Mouse (Mus musculus): ENCODE measurements around the gene Atg10. TPM values are rescaled to one million over a fixed set of nuclear protein-coding genes. Genes with fewer than 3 reads are reported as not detected.

Atg10 gene
- polyA plus RNA-seq, 1 experiment from 2014 or later = 16.2 TPM

DNA sequence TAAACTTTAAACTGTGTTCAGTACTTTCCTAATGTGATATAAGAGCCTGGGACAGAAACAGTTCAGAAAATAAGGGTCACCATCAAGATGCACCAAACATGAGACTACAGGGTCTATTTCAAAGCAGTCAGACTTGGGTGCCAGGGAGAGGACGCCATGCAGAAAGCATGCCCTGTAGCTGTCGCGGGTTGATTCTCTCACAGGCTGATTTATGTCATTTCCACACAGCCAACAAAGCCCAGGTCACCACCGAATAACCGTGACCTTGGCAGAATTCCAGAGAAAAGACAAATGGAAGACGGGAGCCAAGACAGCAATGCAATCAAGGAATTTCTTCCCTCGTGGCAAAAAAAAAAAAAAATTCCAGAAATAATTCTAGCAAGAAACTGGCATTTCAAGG lies 94.7 kb downstream of the Atg10 start:
- no peak for ATAC-seq (ENCODE audit: low FRiP score, low TSS enrichment)
- WGBS = 20% methylated on average over 7 of the region's 7 CpGs
- TF ChIP-seq CTCF (IDR thresholded peaks at IDR 0.05; ENCODE audit: low read depth) = no peak
- Histone ChIP-seq H3K4me1 (replicated peaks; ENCODE audit: control insufficient read depth, insufficient read depth) (no peaks in the 10 kb centered on the region), H3K4me2 (replicated peaks; ENCODE audit: low read depth) (no peak overlapping the region), H3K9me3 (ENCODE audit: control insufficient read depth, low read length) (no peaks in the 10 kb centered on the region), H3K4me3 (ENCODE audit: low read depth, low read length) (no peak overlapping the region), H3K9ac (ENCODE audit: low read length) (no peak overlapping the region), H3K27ac (replicated peaks) (no peak overlapping the region), H3K36me3 (ENCODE audit: control insufficient read depth, insufficient read depth, low read length) (no peaks in the 10 kb centered on the region), H3K27me3 (ENCODE audit: control insufficient read depth, insufficient read depth, low read length) (no peaks in the 10 kb centered on the region)
- DNase-seq (ENCODE audit: low spot score) = no peak

DNA sequence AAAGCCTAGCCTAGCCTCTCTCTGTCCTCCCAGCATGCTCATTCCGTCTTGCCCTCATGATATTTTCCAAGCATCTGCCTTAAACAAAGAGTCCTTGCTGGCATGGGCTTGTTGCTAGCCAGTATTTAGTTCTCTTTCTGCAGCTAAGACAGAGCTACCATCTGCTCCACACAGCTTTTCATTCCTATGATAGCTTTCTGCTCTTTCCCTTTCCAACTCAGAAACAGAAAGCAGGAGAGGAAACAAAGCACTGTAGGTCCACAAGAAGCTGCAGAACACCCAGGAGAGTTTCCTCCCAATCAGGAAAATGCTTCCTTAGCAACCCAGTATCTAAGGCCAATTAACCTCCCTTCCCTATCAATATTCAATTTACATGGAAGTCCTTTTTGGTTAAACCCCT lies 95.2 kb downstream of the Atg10 start:
- Histone ChIP-seq H3K9me3 (ENCODE audit: control insufficient read depth, low read length) (no peaks in the 10 kb centered on the region), H3K9ac (ENCODE audit: low read length) (no peak overlapping the region), H3K4me3 (ENCODE audit: low read depth, low read length) (no peak overlapping the region), H3K4me2 (replicated peaks; ENCODE audit: low read depth) (no peak overlapping the region), H3K4me1 (replicated peaks; ENCODE audit: control insufficient read depth, insufficient read depth) (no peaks in the 10 kb centered on the region), H3K36me3 (ENCODE audit: control insufficient read depth, insufficient read depth, low read length) (no peaks in the 10 kb centered on the region), H3K27me3 (ENCODE audit: control insufficient read depth, insufficient read depth, low read length) (no peaks in the 10 kb centered on the region), H3K27ac (replicated peaks) (no peak overlapping the region)
- TF ChIP-seq EP300 (optimal IDR thresholded peaks at IDR 0.05) (no peak), CTCF (IDR thresholded peaks at IDR 0.05; ENCODE audit: low read depth) (no peak)
- 51% methylated on average over 1 of the region's 1 CpGs for WGBS
- no peak for DNase-seq (ENCODE audit: low spot score)
- ATAC-seq (ENCODE audit: low FRiP score, low TSS enrichment) = no peak

DNA sequence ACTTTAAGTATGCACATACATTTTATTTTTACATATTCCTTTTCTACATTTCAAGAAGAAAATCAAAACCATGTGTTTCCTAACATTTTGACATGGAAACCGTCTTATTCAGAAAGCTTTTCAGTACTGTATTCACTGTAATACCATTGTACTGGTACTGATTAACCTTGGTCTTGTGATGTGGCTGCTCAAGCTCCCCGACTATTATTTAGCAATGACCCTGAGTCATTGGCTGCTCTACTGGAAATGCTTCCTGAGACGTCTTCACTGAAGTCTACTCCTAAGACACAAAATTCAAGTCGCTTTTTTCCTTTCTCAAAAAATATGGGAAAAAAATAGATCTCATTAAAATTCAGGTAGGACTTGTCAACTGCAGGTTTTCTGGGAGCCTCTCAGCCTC lies 105.6 kb downstream of the Atg10 start:
- ATAC-seq (ENCODE audit: low FRiP score, low TSS enrichment) = no peak
- Histone ChIP-seq H3K4me2 (replicated peaks; ENCODE audit: low read depth) (no peak overlapping the region), H3K27ac (replicated peaks) (no peak overlapping the region), H3K4me1 (replicated peaks; ENCODE audit: control insufficient read depth, insufficient read depth) (no peaks in the 10 kb centered on the region), H3K4me3 (ENCODE audit: low read depth, low read length) (no peak overlapping the region), H3K27me3 (ENCODE audit: control insufficient read depth, insufficient read depth, low read length) (no peaks in the 10 kb centered on the region), H3K36me3 (ENCODE audit: control insufficient read depth, insufficient read depth, low read length) (no peaks in the 10 kb centered on the region), H3K9me3 (ENCODE audit: control insufficient read depth, low read length) (no peaks in the 10 kb centered on the region), H3K9ac (ENCODE audit: low read length) (no peak overlapping the region)
- 82% methylated on average over 4 of the region's 4 CpGs for whole genome bisulfite sequencing
- no peak for TF ChIP-seq CTCF (IDR thresholded peaks at IDR 0.05; ENCODE audit: low read depth)
- no peak for TF ChIP-seq EP300 (optimal IDR thresholded peaks at IDR 0.05)
- DNase-seq (ENCODE audit: low spot score) = no peak

DNA sequence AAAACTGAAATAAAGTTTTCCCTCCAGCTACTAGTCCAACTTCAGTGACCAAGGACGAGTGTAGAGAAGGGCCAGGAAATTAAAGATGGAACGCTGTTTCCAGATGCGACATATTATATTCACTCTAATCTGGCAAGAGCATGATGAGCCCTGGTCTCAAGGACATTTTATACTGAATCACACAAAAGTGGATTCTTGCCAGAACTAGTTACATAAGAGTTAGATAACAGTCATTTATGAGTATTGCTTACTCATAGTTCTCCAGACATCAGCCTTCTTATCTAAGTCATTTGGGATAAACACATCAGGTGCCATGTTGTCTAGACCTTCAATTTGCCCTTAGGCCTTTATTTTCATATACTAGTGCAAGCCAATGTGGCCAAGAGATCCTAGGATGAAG lies 108.9 kb downstream of the Atg10 start:
- no peak overlapping the region for H3K27ac ChIP-seq (replicated peaks)
- H3K4me1 ChIP-seq (replicated peaks; ENCODE audit: control insufficient read depth, insufficient read depth) = no peaks in the 10 kb centered on the region
- no peak for DNase-seq (ENCODE audit: low spot score)
- TF ChIP-seq CTCF (IDR thresholded peaks at IDR 0.05; ENCODE audit: low read depth) (no peak), EP300 (optimal IDR thresholded peaks at IDR 0.05) (no peak)
- no peak overlapping the region for H3K4me3 ChIP-seq (ENCODE audit: low read depth, low read length)
- no peaks in the 10 kb centered on the region for H3K36me3 ChIP-seq (ENCODE audit: control insufficient read depth, insufficient read depth, low read length)
- H3K9me3 ChIP-seq (ENCODE audit: control insufficient read depth, low read length) = no peaks in the 10 kb centered on the region
- no peak overlapping the region for H3K9ac ChIP-seq (ENCODE audit: low read length)
- 82% methylated on average over 3 of the region's 3 CpGs for WGBS
- no peak overlapping the region for H3K4me2 ChIP-seq (replicated peaks; ENCODE audit: low read depth)
- ATAC-seq (ENCODE audit: low FRiP score, low TSS enrichment) = no peak
- no peaks in the 10 kb centered on the region for H3K27me3 ChIP-seq (ENCODE audit: control insufficient read depth, insufficient read depth, low read length)

DNA sequence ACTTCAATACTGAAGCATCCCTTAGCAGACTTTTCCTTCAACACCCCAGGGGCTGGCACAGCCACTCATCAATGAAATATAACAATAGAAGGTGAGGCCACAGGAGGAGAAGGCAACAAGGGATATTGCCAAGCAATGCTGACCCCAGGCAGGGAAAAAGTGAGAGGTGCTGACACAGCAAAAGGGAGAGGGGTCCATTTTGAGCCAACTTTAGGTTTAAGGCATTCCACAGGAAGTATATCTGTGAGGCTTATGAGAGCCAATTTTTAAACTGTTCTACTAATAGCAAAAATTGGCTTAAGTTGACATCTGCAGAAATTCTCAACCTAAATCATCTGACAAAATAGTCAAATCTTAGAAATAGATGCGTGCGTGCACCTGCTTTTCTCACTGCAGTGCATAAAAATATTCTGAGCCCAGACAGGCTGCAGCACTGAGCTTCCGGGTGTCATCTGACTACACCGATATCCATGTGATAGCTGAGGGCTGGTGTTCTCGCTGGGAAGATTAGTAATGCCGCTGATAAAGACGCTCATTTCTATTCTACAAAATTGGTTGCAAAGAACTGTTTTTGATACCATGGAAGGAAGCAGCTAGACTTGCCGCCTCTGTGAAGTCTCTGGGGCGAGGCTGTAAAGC lies 116.3 kb downstream of the Atg10 start:
- H3K9ac ChIP-seq (ENCODE audit: low read length) = no peak overlapping the region
- ATAC-seq (ENCODE audit: low FRiP score, low TSS enrichment) = no peak
- TF ChIP-seq EP300 (optimal IDR thresholded peaks at IDR 0.05) (no peak), CTCF (IDR thresholded peaks at IDR 0.05; ENCODE audit: low read depth) (no peak)
- no peaks in the 10 kb centered on the region for H3K27me3 ChIP-seq (ENCODE audit: control insufficient read depth, insufficient read depth, low read length)
- no peak overlapping the region for H3K27ac ChIP-seq (replicated peaks)
- WGBS = 89% methylated on average over 9 of the region's 9 CpGs
- no peak overlapping the region for H3K4me2 ChIP-seq (replicated peaks; ENCODE audit: low read depth)
- H3K36me3 ChIP-seq (ENCODE audit: control insufficient read depth, insufficient read depth, low read length) = no peaks in the 10 kb centered on the region
- H3K9me3 ChIP-seq (ENCODE audit: control insufficient read depth, low read length) = no peaks in the 10 kb centered on the region
- no peak for DNase-seq (ENCODE audit: low spot score)
- no peak overlapping the region for H3K4me3 ChIP-seq (ENCODE audit: low read depth, low read length)
- no peaks in the 10 kb centered on the region for H3K4me1 ChIP-seq (replicated peaks; ENCODE audit: control insufficient read depth, insufficient read depth)

DNA sequence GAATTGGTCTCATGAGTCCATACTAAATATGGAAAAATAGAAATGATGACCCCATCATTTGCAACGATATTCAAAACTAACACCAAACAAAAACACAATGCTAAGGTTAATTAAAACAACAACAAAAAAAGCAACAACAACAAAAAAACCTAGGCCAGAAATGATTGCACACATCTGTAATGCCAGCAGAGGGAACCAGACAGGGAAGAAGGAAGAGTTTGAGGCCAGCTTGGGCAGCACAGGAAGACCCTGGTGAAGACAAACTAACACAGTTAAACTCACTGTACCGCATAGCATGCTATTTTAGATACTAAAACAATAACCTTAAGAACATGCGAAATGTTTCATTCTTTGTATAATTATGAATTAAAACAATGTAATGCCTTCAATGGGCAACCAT lies 121.5 kb downstream of the Atg10 start:
- H3K4me2 ChIP-seq (replicated peaks; ENCODE audit: low read depth) = no peak overlapping the region
- DNase-seq (ENCODE audit: low spot score) (no peak), ATAC-seq (ENCODE audit: low FRiP score, low TSS enrichment) (no peak)
- H3K9ac ChIP-seq (ENCODE audit: low read length) = no peak overlapping the region
- H3K27me3 ChIP-seq (ENCODE audit: control insufficient read depth, insufficient read depth, low read length) = no peaks in the 10 kb centered on the region
- H3K4me1 ChIP-seq (replicated peaks; ENCODE audit: control insufficient read depth, insufficient read depth) = no peaks in the 10 kb centered on the region
- TF ChIP-seq CTCF (IDR thresholded peaks at IDR 0.05; ENCODE audit: low read depth) (peak; percentile 47), EP300 (optimal IDR thresholded peaks at IDR 0.05) (no peak)
- no peaks in the 10 kb centered on the region for H3K36me3 ChIP-seq (ENCODE audit: control insufficient read depth, insufficient read depth, low read length)
- no peak overlapping the region for H3K27ac ChIP-seq (replicated peaks)
- WGBS = 85% methylated on average over 3 of the region's 3 CpGs
- no peaks in the 10 kb centered on the region for H3K9me3 ChIP-seq (ENCODE audit: control insufficient read depth, low read length)
- H3K4me3 ChIP-seq (ENCODE audit: low read depth, low read length) = no peak overlapping the region

Measured in stomach, postnatal 0 days (tissue).